Mouse (Mus musculus) stomach, postnatal 0 days (tissue): Measurements from ENCODE around the gene Katna1.

ENCODE experiments used
- CTCF ChIP-seq: IDR thresholded peaks from 2 replicates; pipeline ENCODE4 v1.5.1; 2016; ENCODE audit warnings: antibody characterized with exemption, low read depth, mild to moderate bottlenecking, moderate library complexity
- EP300 ChIP-seq: optimal IDR thresholded peaks from 2 replicates; pipeline ENCODE3; 2016; ENCODE audit warnings: antibody characterized with exemption

- no peak for TF ChIP-seq CTCF
- TF ChIP-seq EP300: no peak
Measured at GRCm38 (mm10) chr10:7781214-7781613, 55.4 kb downstream of the Katna1 start.
